Mouse (Mus musculus): ENCODE results near the gene Tnni2. TPM values are rescaled to one million over a fixed set of nuclear protein-coding genes. Genes with fewer than 3 reads are reported as not detected.

Gene Tnni2
- polyA plus RNA-seq, 1 experiment from 2014 or later = 9.6 TPM

- no peak for ATAC-seq (ENCODE audit: insufficient number of reproducible peaks, insufficient read depth, low FRiP score, low TSS enrichment)
- H3K4me2 ChIP-seq (replicated peaks) = no peak overlapping the region
- no peaks in the 10 kb centered on the region for H3K36me3 ChIP-seq
- H3K9ac ChIP-seq = no peak overlapping the region
- H3K9me3 ChIP-seq = no peaks in the 10 kb centered on the region
- H3K4me1 ChIP-seq = no peaks in the 10 kb centered on the region
- H3K27ac ChIP-seq = no peak overlapping the region
- H3K4me3 ChIP-seq = no peak overlapping the region
- no peaks in the 10 kb centered on the region for H3K27me3 ChIP-seq
- WGBS = 93% methylated on average over 8 of the region's 8 CpGs
Observed at GRCm38 (mm10) chr7:142408686-142409085, 32.9 kb upstream of the Tnni2 start.

- Histone ChIP-seq H3K4me3 (no peak overlapping the region), H3K9me3 (no peaks in the 10 kb centered on the region), H3K4me2 (replicated peaks) (no peak overlapping the region), H3K36me3 (no peaks in the 10 kb centered on the region), H3K27ac (no peak overlapping the region), H3K27me3 (no peaks in the 10 kb centered on the region), H3K9ac (no peak overlapping the region), H3K4me1 (no peaks in the 10 kb centered on the region)
- 83% methylated on average over 3 of the region's 3 CpGs for WGBS
- no peak for ATAC-seq (ENCODE audit: insufficient number of reproducible peaks, insufficient read depth, low FRiP score, low TSS enrichment)
Observed at GRCm38 (mm10) chr7:142409603-142410002, 32.0 kb upstream of the Tnni2 start.

- H3K4me3 ChIP-seq = no peak overlapping the region
- H3K36me3 ChIP-seq = no peaks in the 10 kb centered on the region
- no peak for ATAC-seq (ENCODE audit: insufficient number of reproducible peaks, insufficient read depth, low FRiP score, low TSS enrichment)
- H3K27ac ChIP-seq = no peak overlapping the region
- H3K9ac ChIP-seq = no peak overlapping the region
- no peaks in the 10 kb centered on the region for H3K27me3 ChIP-seq
- WGBS = 95% methylated on average over 6 of the region's 6 CpGs
- H3K9me3 ChIP-seq = no peaks in the 10 kb centered on the region
- no peak overlapping the region for H3K4me2 ChIP-seq (replicated peaks)
- no peaks in the 10 kb centered on the region for H3K4me1 ChIP-seq
Observed at GRCm38 (mm10) chr7:142413285-142413684, 28.3 kb upstream of the Tnni2 start.

- ATAC-seq (ENCODE audit: insufficient number of reproducible peaks, insufficient read depth, low FRiP score, low TSS enrichment) = no peak
- 58% methylated on average over 4 of the region's 4 CpGs for WGBS
- H3K27me3 ChIP-seq = no peaks in the 10 kb centered on the region
Observed at GRCm38 (mm10) chr7:142415314-142415713, 26.3 kb upstream of the Tnni2 start.

GRCm38 (mm10) chr7:142416225-142416624 is 25.4 kb upstream of the Tnni2 start:
- H3K9ac ChIP-seq = no peak overlapping the region
- H3K9me3 ChIP-seq = no peaks in the 10 kb centered on the region
- no peak overlapping the region for H3K27ac ChIP-seq
- H3K4me2 ChIP-seq (replicated peaks) = no peak overlapping the region
- no peaks in the 10 kb centered on the region for H3K4me1 ChIP-seq
- no peak overlapping the region for H3K4me3 ChIP-seq
- no peaks in the 10 kb centered on the region for H3K27me3 ChIP-seq
- ATAC-seq (ENCODE audit: insufficient number of reproducible peaks, insufficient read depth, low FRiP score, low TSS enrichment) = no peak
- H3K36me3 ChIP-seq = no peaks in the 10 kb centered on the region
- 64% methylated on average over 3 of the region's 3 CpGs for WGBS

More at GRCm38 (mm10) chr7:142415314-142415713, 26.3 kb upstream of the Tnni2 start:
- no peak overlapping the region for H3K4me2 ChIP-seq (replicated peaks)
- no peaks in the 10 kb centered on the region for H3K4me1 ChIP-seq
- no peaks in the 10 kb centered on the region for H3K36me3 ChIP-seq
- no peak overlapping the region for H3K27ac ChIP-seq
- no peak overlapping the region for H3K9ac ChIP-seq
- H3K9me3 ChIP-seq = no peaks in the 10 kb centered on the region
- no peak overlapping the region for H3K4me3 ChIP-seq

- WGBS = 89% methylated on average over 2 of the region's 2 CpGs
- H3K4me2 ChIP-seq (replicated peaks) = no peak overlapping the region
- no peak overlapping the region for H3K9ac ChIP-seq
- no peaks in the 10 kb centered on the region for H3K36me3 ChIP-seq
- H3K4me1 ChIP-seq = no peaks in the 10 kb centered on the region
- H3K27me3 ChIP-seq = no peaks in the 10 kb centered on the region
- H3K9me3 ChIP-seq = no peaks in the 10 kb centered on the region
- H3K27ac ChIP-seq = no peak overlapping the region
- H3K4me3 ChIP-seq = no peak overlapping the region
- no peak for ATAC-seq (ENCODE audit: insufficient number of reproducible peaks, insufficient read depth, low FRiP score, low TSS enrichment)
Observed at GRCm38 (mm10) chr7:142418027-142418426, 23.6 kb upstream of the Tnni2 start.

DNA sequence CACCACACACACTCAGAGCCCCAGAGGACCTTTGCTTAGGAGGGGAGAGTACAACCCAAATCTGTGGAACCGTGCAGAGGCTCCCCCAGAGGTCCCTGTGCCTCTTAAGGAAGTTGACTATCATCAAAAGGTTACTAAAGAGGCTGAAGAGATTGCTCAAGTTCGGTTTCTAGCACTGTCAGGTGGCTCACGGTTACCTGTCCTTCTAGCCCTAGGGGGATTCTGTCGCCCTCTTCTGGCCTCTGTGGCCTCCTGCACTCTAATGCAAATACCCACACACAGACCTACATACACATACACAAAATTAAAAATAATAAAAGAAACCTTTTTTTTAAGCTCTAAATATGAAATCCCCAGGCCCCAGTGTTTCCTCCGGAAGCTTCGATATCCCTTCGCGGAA is 22.9 kb upstream of the Tnni2 start:
- Histone ChIP-seq H3K9me3 (no peaks in the 10 kb centered on the region; the same call in 1 of the 2 replicates), H3K27me3 (no peaks in the 10 kb centered on the region), H3K4me1 (no peaks in the 10 kb centered on the region), H3K4me2 (replicated peaks) (no peak overlapping the region), H3K36me3 (no peaks in the 10 kb centered on the region), H3K27ac (no peak overlapping the region), H3K4me3 (no peak overlapping the region), H3K9ac (no peak overlapping the region)
- 92% methylated on average over 8 of the region's 8 CpGs for WGBS
- ATAC-seq (ENCODE audit: insufficient number of reproducible peaks, insufficient read depth, low FRiP score, low TSS enrichment) = no peak

DNA sequence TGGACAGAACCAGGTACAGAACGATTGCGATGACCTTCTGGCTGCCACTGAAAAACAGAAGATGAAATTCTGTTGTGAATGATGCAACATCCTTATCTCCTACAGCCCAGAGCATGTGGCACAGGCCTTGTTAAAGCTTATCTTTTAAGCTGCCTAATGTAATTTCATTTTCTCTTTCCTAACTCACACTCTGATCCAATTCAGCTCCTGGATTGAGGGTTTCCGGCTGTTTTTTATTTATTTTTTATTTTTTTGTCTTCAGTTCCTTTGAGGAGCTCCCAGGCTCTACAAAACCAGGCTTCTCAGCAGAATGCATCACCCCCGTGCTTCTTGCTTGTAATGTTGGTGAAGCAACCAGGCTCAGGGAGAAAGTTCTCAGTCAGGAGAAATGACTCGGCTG is 21.7 kb upstream of the Tnni2 start:
- Histone ChIP-seq H3K27ac (no peak overlapping the region), H3K4me3 (no peak overlapping the region), H3K9ac (no peak overlapping the region), H3K27me3 (no peaks in the 10 kb centered on the region), H3K4me2 (replicated peaks) (no peak overlapping the region), H3K36me3 (no peaks in the 10 kb centered on the region), H3K4me1 (no peaks in the 10 kb centered on the region), H3K9me3 (no peaks in the 10 kb centered on the region; the same call in 1 of the 2 replicates)
- no peak for ATAC-seq (ENCODE audit: insufficient number of reproducible peaks, insufficient read depth, low FRiP score, low TSS enrichment)
- 84% methylated on average over 5 of the region's 5 CpGs for WGBS

DNA sequence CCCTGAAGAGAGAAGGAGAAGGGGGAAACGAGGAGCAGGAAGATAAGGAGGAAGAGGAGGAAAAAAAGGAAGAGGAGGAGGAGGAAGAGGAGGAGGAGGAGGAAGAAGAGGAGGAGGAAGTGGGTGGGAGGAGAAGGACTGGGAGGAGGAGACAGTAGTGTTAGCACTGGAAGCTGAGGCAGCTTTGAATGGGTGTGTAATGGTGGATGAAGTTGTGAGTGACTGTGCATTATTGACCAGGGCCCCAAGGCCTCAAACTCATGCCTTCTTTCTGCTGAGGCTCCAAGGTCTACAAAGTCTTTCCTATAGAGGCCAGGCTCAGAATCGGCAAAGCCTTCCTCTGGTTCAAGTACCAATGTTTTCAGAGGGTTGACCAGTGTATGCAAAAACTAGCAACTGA is 19.8 kb upstream of the Tnni2 start:
- Histone ChIP-seq H3K9ac (no peak overlapping the region), H3K4me2 (replicated peaks) (no peak overlapping the region), H3K27me3 (no peaks in the 10 kb centered on the region), H3K36me3 (no peaks in the 10 kb centered on the region), H3K4me1 (no peaks in the 10 kb centered on the region), H3K9me3 (no peaks in the 10 kb centered on the region; the same call in 1 of the 2 replicates), H3K27ac (no peak overlapping the region), H3K4me3 (no peak overlapping the region)
- no peak for ATAC-seq (ENCODE audit: insufficient number of reproducible peaks, insufficient read depth, low FRiP score, low TSS enrichment)
- 85% methylated on average over 2 of the region's 2 CpGs for WGBS

DNA sequence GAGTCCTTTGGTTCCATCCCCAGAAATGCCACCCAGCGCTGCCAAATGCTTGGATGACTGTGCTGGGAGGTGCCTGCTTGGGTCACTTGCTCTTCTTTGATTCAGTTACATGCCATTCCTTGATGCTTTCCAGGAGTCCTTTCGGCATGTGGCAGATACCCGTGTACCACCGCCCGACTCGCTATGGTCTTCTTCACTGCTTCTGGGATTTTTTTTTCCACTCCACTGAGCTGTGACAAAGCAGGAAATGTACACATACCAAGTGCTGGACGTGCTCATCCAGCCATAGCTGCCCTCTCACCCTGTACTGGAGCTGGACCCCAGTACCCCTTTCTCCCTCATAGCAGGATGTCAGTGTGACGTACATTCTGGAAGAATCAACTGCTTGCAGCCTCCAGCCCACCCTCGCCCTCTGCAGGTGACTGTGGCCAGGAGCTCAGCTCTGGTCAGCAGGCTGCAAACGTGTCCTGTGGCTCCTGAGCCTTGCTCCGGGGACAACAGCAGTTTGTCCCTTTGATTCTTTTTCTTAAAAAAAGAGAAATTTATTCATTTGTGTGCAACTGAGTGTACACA is 15.9 kb upstream of the Tnni2 start:
- Histone ChIP-seq H3K9me3 (no peaks in the 10 kb centered on the region; the same call in 1 of the 2 replicates), H3K4me2 (replicated peaks) (no peak overlapping the region), H3K27ac (no peak overlapping the region), H3K4me3 (no peak overlapping the region), H3K4me1 (peaks cover 23% of the 10 kb centered on the region), H3K9ac (no peak overlapping the region), H3K27me3 (no peaks in the 10 kb centered on the region), H3K36me3 (no peaks in the 10 kb centered on the region)
- 60% methylated on average over 11 of the region's 11 CpGs for WGBS
- ATAC-seq (ENCODE audit: insufficient number of reproducible peaks, insufficient read depth, low FRiP score, low TSS enrichment) = no peak

- Histone ChIP-seq H3K4me2 (replicated peaks) (no peak overlapping the region), H3K4me1 (peaks cover 26% of the 10 kb centered on the region), H3K36me3 (no peaks in the 10 kb centered on the region), H3K9me3 (no peaks in the 10 kb centered on the region; the same call in 1 of the 2 replicates), H3K27me3 (no peaks in the 10 kb centered on the region), H3K4me3 (no peak overlapping the region), H3K9ac (no peak overlapping the region), H3K27ac (peak overlapping the region; percentile 25; the same call in 1 of the 2 replicates)
- 0 out of 2 replicates have a peak, but pooled peaks have one; percentile 24 for ATAC-seq (ENCODE audit: insufficient number of reproducible peaks, insufficient read depth, low FRiP score, low TSS enrichment)
- WGBS = 4% methylated on average over 7 of the region's 7 CpGs
Observed at GRCm38 (mm10) chr7:142428213-142428612, 13.4 kb upstream of the Tnni2 start.

- Histone ChIP-seq H3K4me3 (no peak overlapping the region), H3K36me3 (no peaks in the 10 kb centered on the region), H3K27me3 (no peaks in the 10 kb centered on the region), H3K4me2 (replicated peaks) (no peak overlapping the region), H3K9ac (no peak overlapping the region), H3K4me1 (peaks cover 32% of the 10 kb centered on the region), H3K9me3 (no peaks in the 10 kb centered on the region), H3K27ac (peak overlapping the region; percentile 69)
- 33% methylated on average over 12 of the region's 12 CpGs for WGBS
- ATAC-seq (ENCODE audit: insufficient number of reproducible peaks, insufficient read depth, low FRiP score, low TSS enrichment) = peak; percentile 77
Observed at GRCm38 (mm10) chr7:142430160-142430678, 11.4 kb upstream of the Tnni2 start.

Measured in embryonic facial prominence, embryonic 12.5 days (tissue).